Mouse (Mus musculus): ENCODE results near the gene Acd. TPM values are rescaled to one million over a fixed set of nuclear protein-coding genes. Genes with fewer than 3 reads are reported as not detected.

Acd gene
- polyA plus RNA-seq, 1 experiment from 2014 or later: 58.7 TPM

GRCm38 (mm10) chr8:105657641-105658040 is 43.3 kb downstream of the Acd start:
- Histone ChIP-seq H3K9ac (ENCODE audit: low read depth, low read length) (no peak overlapping the region), H3K36me3 (ENCODE audit: control insufficient read depth, insufficient read depth, low read length) (peaks cover 36% of the 10 kb centered on the region), H3K9me3 (ENCODE audit: control insufficient read depth, low read length) (no peaks in the 10 kb centered on the region), H3K4me1 (ENCODE audit: control insufficient read depth, insufficient read depth, low read length) (no peaks in the 10 kb centered on the region), H3K27ac (replicated peaks; ENCODE audit: low read depth, low read length) (no peak overlapping the region), H3K4me2 (ENCODE audit: low read depth, low read length) (no peak overlapping the region), H3K27me3 (replicated peaks; ENCODE audit: control insufficient read depth, insufficient read depth, low read length) (no peaks in the 10 kb centered on the region), H3K4me3 (ENCODE audit: low read depth, low read length) (no peak overlapping the region)
- ATAC-seq (ENCODE audit: low read depth): no peak
- DNase-seq (ENCODE audit: low spot score): no peak

GRCm38 (mm10) chr8:105648929-105649328 is 52.0 kb downstream of the Acd start:
- no peak overlapping the region for H3K4me3 ChIP-seq (ENCODE audit: low read depth, low read length)
- H3K36me3 ChIP-seq (ENCODE audit: control insufficient read depth, insufficient read depth, low read length): peaks cover 62% of the 10 kb centered on the region
- H3K9me3 ChIP-seq (ENCODE audit: control insufficient read depth, low read length): no peaks in the 10 kb centered on the region
- ATAC-seq (ENCODE audit: low read depth) (no peak), DNase-seq (ENCODE audit: low spot score) (no peak)
- H3K27ac ChIP-seq (replicated peaks; ENCODE audit: low read depth, low read length): no peak overlapping the region
- no peaks in the 10 kb centered on the region for H3K27me3 ChIP-seq (replicated peaks; ENCODE audit: control insufficient read depth, insufficient read depth, low read length)
- H3K4me1 ChIP-seq (ENCODE audit: control insufficient read depth, insufficient read depth, low read length): no peaks in the 10 kb centered on the region
- 97% methylated on average over 1 of the region's 1 CpGs for WGBS
- no peak overlapping the region for H3K9ac ChIP-seq (ENCODE audit: low read depth, low read length)
- no peak overlapping the region for H3K4me2 ChIP-seq (ENCODE audit: low read depth, low read length)

Other genes with a start within 250 kb of the Acd start
- 186 and 243 TPM in 2 replicates for gene Tppp3, start 229.6 kb downstream of the Acd start, polyA plus RNA-seq (2014; fragmentation: Nextera tagmentation; extraction: Ambion mirVana)
- gene Zdhhc1, start 204.2 kb downstream of the Acd start, polyA plus RNA-seq (2014; fragmentation: Nextera tagmentation; extraction: Ambion mirVana): 30.1 and 38.6 TPM in 2 replicates
- 1.1 and 2.2 TPM in 2 replicates for gene Hsd11b2, start 182.3 kb downstream of the Acd start, polyA plus RNA-seq (2014; fragmentation: Nextera tagmentation; extraction: Ambion mirVana)
- gene Atp6v0d1, start 135.1 kb downstream of the Acd start, polyA plus RNA-seq (2014; fragmentation: Nextera tagmentation; extraction: Ambion mirVana): 92.7 and 102 TPM in 2 replicates
- 22.4 and 23.6 TPM in 2 replicates for gene Ripor1, start 95.8 kb downstream of the Acd start, polyA plus RNA-seq (2014; fragmentation: Nextera tagmentation; extraction: Ambion mirVana)
- gene Ctcf, start 64.5 kb downstream of the Acd start, polyA plus RNA-seq (2014; fragmentation: Nextera tagmentation; extraction: Ambion mirVana): 80.9 and 82.5 TPM in 2 replicates
- gene Agrp, start 63.7 kb downstream of the Acd start, polyA plus RNA-seq (2014; fragmentation: Nextera tagmentation; extraction: Ambion mirVana): 1.7 and 1.9 TPM in 2 replicates
- 1.1 and 1.4 TPM in 2 replicates for gene Carmil2, start 14.8 kb downstream of the Acd start, polyA plus RNA-seq (2014; fragmentation: Nextera tagmentation; extraction: Ambion mirVana)
- 17.8 and 18.4 TPM in 2 replicates for gene Pard6a, start within 50 bp of the Acd start, polyA plus RNA-seq (2014; fragmentation: Nextera tagmentation; extraction: Ambion mirVana)
- 0.42 TPM in 1 of 2 replicates, not detected in the other for gene 4933405L10Rik, start 6.6 kb upstream of the Acd start, polyA plus RNA-seq (2014; fragmentation: Nextera tagmentation; extraction: Ambion mirVana)
- 20.7 and 20.8 TPM in 2 replicates for gene Enkd1, start 7.1 kb upstream of the Acd start, polyA plus RNA-seq (2014; fragmentation: Nextera tagmentation; extraction: Ambion mirVana)
- gene Gfod2, start 57.6 kb upstream of the Acd start, polyA plus RNA-seq (2014; fragmentation: Nextera tagmentation; extraction: Ambion mirVana): 14.7 and 15.1 TPM in 2 replicates
- 10.8 and 11.2 TPM in 2 replicates for gene Ranbp10, start 126.2 kb upstream of the Acd start, polyA plus RNA-seq (2014; fragmentation: Nextera tagmentation; extraction: Ambion mirVana)
- 0.52 and 3.4 TPM in 2 replicates for gene Tsnaxip1, start 126.6 kb upstream of the Acd start, polyA plus RNA-seq (2014; fragmentation: Nextera tagmentation; extraction: Ambion mirVana)
- gene Cenpt, start 152.2 kb upstream of the Acd start, polyA plus RNA-seq (2014; fragmentation: Nextera tagmentation; extraction: Ambion mirVana): 35.0 and 35.8 TPM in 2 replicates
- gene Thap11, start 154.0 kb upstream of the Acd start, polyA plus RNA-seq (2014; fragmentation: Nextera tagmentation; extraction: Ambion mirVana): 59.6 and 61.8 TPM in 2 replicates
- 223 and 258 TPM in 2 replicates for gene Nutf2, start 159.5 kb upstream of the Acd start, polyA plus RNA-seq (2014; fragmentation: Nextera tagmentation; extraction: Ambion mirVana)
- gene Edc4, start 179.8 kb upstream of the Acd start, polyA plus RNA-seq (2014; fragmentation: Nextera tagmentation; extraction: Ambion mirVana): 35.8 and 42.0 TPM in 2 replicates
- 0.62 and 0.71 TPM in 2 replicates for gene Nrn1l, start 192.5 kb upstream of the Acd start, polyA plus RNA-seq (2014; fragmentation: Nextera tagmentation; extraction: Ambion mirVana)
- gene Pskh1, start 199.3 kb upstream of the Acd start, polyA plus RNA-seq (2014; fragmentation: Nextera tagmentation; extraction: Ambion mirVana): 26.1 and 34.0 TPM in 2 replicates
- 0.57 and 1.1 TPM in 2 replicates for gene Ctrl, start 232.8 kb upstream of the Acd start, polyA plus RNA-seq (2014; fragmentation: Nextera tagmentation; extraction: Ambion mirVana)
- gene Psmb10, start 237.3 kb upstream of the Acd start, polyA plus RNA-seq (2014; fragmentation: Nextera tagmentation; extraction: Ambion mirVana): 35.9 and 37.3 TPM in 2 replicates
- gene Lcat, start 242.3 kb upstream of the Acd start, polyA plus RNA-seq (2014; fragmentation: Nextera tagmentation; extraction: Ambion mirVana): 1.7 and 1.8 TPM in 2 replicates

Measured in embryonic facial prominence, embryonic 14.5 days (tissue).